Mouse (Mus musculus) midbrain, embryonic 11.5 days (tissue): Measurements from ENCODE around the gene Setdb2. TPM values are rescaled to one million over a fixed set of nuclear protein-coding genes. Genes with fewer than 3 reads are reported as not detected.
"Not testable (repeated sequence)": the region's sequence is repeated elsewhere in the genome, so short reads cannot be mapped to it uniquely, and the experiment has no call there.

ENCODE experiments used
- ATAC-seq: fragments of 200-750 bp; cut with Nextera tagmentation; 2 replicates; pipeline ENCODE4 v1.8.0; 2017; ENCODE audit warnings: moderate TSS enrichment, moderate library complexity; ENCODE audit not compliant: low FRiP score
- DNase-seq: peaks from one replicate; pipeline ENCODE4 v3.0.0; 2015; ENCODE audit warnings: low spot score; ENCODE audit errors: missing footprints
- H3K27ac ChIP-seq: fragments of 300-500 bp; sonication (generic); 2 replicates; pipeline ENCODE4 v1.5.1; 2014; ENCODE audit warnings: low read depth, low read length
- H3K27me3 ChIP-seq: fragments of 300-500 bp; sonication (generic); 2 replicates; pipeline ENCODE4 v1.6.1; 2014; ENCODE audit warnings: mild to moderate bottlenecking, low read length, moderate library complexity, mixed read lengths; ENCODE audit not compliant: control insufficient read depth, insufficient read depth
- H3K36me3 ChIP-seq: fragments of 300-500 bp; sonication (generic); 2 replicates; pipeline ENCODE4 v1.6.1; 2014; ENCODE audit warnings: mild to moderate bottlenecking, low read length, moderate library complexity, mixed read lengths; ENCODE audit not compliant: control insufficient read depth, insufficient read depth
- H3K4me1 ChIP-seq: fragments of 300-500 bp; sonication (generic); 2 replicates; pipeline ENCODE4 v1.6.1; 2014; ENCODE audit warnings: low read length; ENCODE audit not compliant: control insufficient read depth, insufficient read depth
- H3K4me2 ChIP-seq: fragments of 300-500 bp; sonication (generic); 2 replicates; pipeline ENCODE4 v1.6.1; 2014; ENCODE audit warnings: mild to moderate bottlenecking, moderate library complexity
- H3K4me3 ChIP-seq: fragments of 300-500 bp; sonication (generic); 2 replicates; pipeline ENCODE4 v1.5.1; 2014; ENCODE audit warnings: low read depth, low read length
- H3K9ac ChIP-seq: fragments of 300-500 bp; sonication (generic); 2 replicates; pipeline ENCODE4 v1.6.1; 2014; ENCODE audit warnings: low read length
- H3K9me3 ChIP-seq: fragments of 300-500 bp; sonication (generic); 2 replicates; pipeline ENCODE4 v1.6.1; 2016; ENCODE audit warnings: low read length; ENCODE audit not compliant: control insufficient read depth
- WGBS: fragments of 180-500 bp; shearing (Covaris S2); extraction: QIAGEN DNeasy Blood & Tissue Kit; methylation state at CpG from one replicate; pipeline ENCODE4 v1.1.7; 2014; 5-methylcytosine and 5-hydroxymethylcytosine counted together
- polyA plus RNA-seq: library from polyadenylated mRNA; unstranded; fragments of >200 nt; fragmentation: Nextera tagmentation; extraction: Ambion mirVana; gene quantifications from 2 replicates; pipeline ENCODE4 v1.2.1, GENCODE M21; 2014

The Setdb2 gene
- polyA plus RNA-seq, 1 experiment from 2014 or later = 13.7 TPM

DNA sequence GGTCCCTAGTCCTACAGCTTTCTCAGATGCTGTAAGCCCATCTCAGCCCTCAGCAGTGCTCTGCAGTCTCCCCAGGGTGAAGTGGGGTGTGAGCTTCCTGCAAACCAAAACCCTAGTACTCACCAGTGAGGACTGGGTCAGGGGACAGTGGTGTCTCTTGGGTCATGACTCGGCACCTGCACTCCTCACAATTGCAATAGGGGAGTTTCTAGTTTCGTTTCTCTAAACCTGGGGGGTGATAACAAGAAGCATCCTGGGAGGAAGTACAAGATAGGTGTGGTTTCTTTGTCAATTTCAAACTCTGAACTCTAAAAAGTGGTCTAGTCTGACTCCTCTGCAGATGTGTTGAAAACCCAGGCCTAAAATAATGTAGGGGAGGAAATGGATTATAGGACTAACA lies 43.7 kb downstream of the Setdb2 start:
- 75% methylated on average over 2 of the region's 2 CpGs for WGBS

GRCm38 (mm10) chr14:59395281-59395680 lies 45.4 kb downstream of the Setdb2 start, which contains the start of gene Phf11c:
TSS of gene Phf11c (minus strand) at chr14:59395381.
- Histone ChIP-seq H3K36me3 (no peaks in the 10 kb centered on the region), H3K27ac (no peak within 1 kb of the TSS), H3K9me3 (no peaks in the 10 kb centered on the region), H3K4me3 (no peak within 1 kb of the TSS), H3K9ac (no peak within 1 kb of the TSS), H3K4me2 (no peak within 1 kb of the TSS), H3K27me3 (no peaks in the 10 kb centered on the region), H3K4me1 (no peaks in the 10 kb centered on the region)
- no peak for DNase-seq
- no peak for ATAC-seq
- WGBS = 91% methylated on average over 3 of the region's 3 CpGs

More for the DNA sequence above, 43.7 kb downstream of the Setdb2 start:
- no peaks in the 10 kb centered on the region for H3K9me3 ChIP-seq
- no peaks in the 10 kb centered on the region for H3K36me3 ChIP-seq
- no peak for ATAC-seq
- no peak for DNase-seq
- no peak overlapping the region for H3K27ac ChIP-seq
- H3K9ac ChIP-seq = no peak overlapping the region
- H3K4me3 ChIP-seq = no peak overlapping the region
- no peak overlapping the region for H3K4me2 ChIP-seq
- no peaks in the 10 kb centered on the region for H3K4me1 ChIP-seq
- no peaks in the 10 kb centered on the region for H3K27me3 ChIP-seq

GRCm38 (mm10) chr14:59390181-59390580 lies 50.5 kb downstream of the Setdb2 start:
- not testable (repeated sequence) for H3K36me3 ChIP-seq, DNase-seq, H3K27me3 ChIP-seq, H3K9ac ChIP-seq, H3K4me1 ChIP-seq, H3K27ac ChIP-seq, ATAC-seq, H3K4me2 ChIP-seq, H3K4me3 ChIP-seq, H3K9me3 ChIP-seq
- WGBS = 71% methylated on average over 4 of the region's 4 CpGs

DNA sequence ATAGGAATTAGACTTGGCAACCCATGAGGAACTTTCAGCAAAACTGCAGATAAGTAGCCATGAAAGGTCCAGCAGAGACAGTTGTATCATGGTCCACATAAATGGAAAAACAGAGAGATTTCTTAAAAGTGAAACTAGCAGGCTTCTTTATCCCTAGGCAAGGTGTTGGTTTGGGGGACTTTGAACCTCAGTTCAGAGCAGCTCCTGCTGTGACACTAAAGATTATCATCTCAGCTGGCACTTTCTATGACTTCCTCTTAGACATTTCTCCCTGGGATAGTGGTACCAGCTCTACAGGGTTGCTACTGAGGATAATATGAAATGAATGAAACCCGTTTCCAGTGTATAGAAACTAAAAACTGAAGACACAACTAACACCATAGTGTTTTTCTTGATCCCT lies 51.2 kb downstream of the Setdb2 start:
- no peaks in the 10 kb centered on the region for H3K9me3 ChIP-seq
- no peak overlapping the region for H3K4me3 ChIP-seq
- H3K4me2 ChIP-seq = no peak overlapping the region
- WGBS = 64% methylated on average over 1 of the region's 1 CpGs
- no peaks in the 10 kb centered on the region for H3K36me3 ChIP-seq
- DNase-seq (no peak), ATAC-seq (no peak)
- no peak overlapping the region for H3K27ac ChIP-seq
- no peaks in the 10 kb centered on the region for H3K27me3 ChIP-seq
- H3K9ac ChIP-seq = no peak overlapping the region
- H3K4me1 ChIP-seq = no peaks in the 10 kb centered on the region

DNA sequence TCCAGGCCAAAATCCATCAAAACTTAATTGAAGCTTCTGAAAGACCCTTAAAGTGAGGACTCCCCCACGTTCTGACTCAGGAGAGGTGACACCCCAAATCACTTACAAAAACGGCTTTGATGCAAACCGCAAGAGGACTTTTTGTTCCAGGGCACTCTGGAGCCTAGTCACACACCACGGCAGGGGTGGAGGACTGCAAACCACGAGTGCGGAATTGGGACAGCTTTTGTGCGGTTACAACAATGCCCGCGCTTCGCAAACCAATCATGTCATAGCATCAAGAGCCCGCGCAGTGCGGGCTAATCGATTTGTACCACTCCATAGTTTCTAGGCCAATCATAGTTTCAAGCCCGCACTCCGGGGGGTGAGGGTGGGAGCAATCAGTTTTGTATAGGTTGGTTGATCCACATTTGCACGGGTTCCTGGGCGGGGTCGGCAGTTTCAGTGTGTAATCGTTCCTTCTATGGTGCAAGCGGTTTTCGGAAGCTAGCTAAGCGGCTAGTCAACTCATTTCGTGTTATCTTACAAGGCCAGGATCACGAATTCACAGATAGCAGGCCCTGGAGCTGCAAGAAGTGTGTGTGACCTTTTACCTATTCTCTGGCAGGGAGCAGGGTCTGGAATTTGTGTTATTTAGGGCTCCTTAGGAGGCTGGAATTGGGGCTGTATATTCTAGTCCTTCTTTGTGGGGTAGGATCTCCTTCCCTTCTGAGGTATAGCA lies 70.2 kb downstream of the Setdb2 start:
- Histone ChIP-seq H3K9ac (no peak overlapping the region), H3K4me3 (no peak overlapping the region), H3K9me3 (peaks cover 3% of the 10 kb centered on the region; the same call in 1 of the 2 replicates), H3K4me1 (no peaks in the 10 kb centered on the region), H3K36me3 (no peaks in the 10 kb centered on the region), H3K27ac (no peak overlapping the region), H3K27me3 (no peaks in the 10 kb centered on the region), H3K4me2 (no peak overlapping the region)
- 95% methylated on average over 25 of the region's 25 CpGs for WGBS
- DNase-seq (no peak), ATAC-seq (no peak)

DNA sequence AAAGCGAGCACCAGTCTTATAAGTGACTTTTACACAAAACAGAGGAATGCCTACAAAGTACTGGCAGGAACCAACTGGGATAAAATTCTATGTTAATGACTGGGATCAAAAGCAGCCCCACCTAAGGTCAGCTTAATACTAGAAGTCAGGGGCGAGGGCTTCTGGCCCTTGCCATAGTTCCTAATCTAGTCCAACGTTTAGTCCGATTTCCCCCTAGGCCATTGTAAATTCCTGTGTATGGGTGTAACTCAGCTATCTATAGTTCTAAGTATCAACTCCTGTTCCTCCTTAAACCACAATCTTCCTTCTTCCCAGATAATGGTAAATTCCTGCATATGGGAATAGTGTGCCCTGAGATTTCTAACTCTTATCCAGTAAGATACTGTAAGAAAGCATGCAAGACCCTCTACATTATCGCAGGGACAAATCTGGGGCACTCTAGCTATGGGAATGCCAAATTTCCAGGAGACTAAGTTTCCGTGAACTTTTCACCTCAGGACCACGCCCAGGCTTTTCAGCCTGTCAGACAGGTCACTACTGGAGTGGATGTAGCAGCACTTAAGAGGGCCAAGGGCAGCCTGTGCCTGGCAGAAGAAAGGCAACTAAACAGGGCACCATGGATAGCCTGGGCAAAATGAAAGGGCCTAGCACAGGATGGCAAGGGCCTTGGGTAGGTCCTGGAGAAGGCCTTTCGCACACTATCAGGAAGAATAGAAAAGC lies 74.1 kb downstream of the Setdb2 start:
- ATAC-seq = no peak
- H3K4me1 ChIP-seq = no peaks in the 10 kb centered on the region
- 90% methylated on average over 8 of the region's 8 CpGs for WGBS
- H3K4me2 ChIP-seq = no peak overlapping the region
- H3K4me3 ChIP-seq = no peak overlapping the region
- DNase-seq = no peak
- H3K27me3 ChIP-seq = no peaks in the 10 kb centered on the region
- H3K9ac ChIP-seq = no peak overlapping the region
- H3K36me3 ChIP-seq = no peaks in the 10 kb centered on the region
- no peak overlapping the region for H3K27ac ChIP-seq
- H3K9me3 ChIP-seq = peaks cover 3% of the 10 kb centered on the region; the same call in 1 of the 2 replicates

DNA sequence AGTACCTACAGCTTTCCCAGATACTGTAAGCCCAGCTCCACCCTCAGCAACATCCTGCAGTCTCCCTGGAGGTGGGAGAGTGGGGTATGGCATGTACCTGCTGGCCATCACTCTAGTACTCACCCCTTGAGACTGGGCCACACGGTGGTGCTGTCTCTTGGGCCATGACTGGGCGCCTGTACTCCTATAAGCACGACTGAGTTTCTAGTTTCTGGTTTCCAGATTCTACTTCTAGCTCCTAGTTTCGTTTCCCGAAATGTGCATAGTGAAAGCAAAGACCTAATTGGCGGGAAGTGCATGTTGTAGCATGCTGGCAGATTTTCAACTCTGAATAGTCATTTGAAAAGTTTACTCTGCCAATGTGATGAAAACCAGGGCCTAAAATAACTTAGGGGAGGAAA lies 75.4 kb downstream of the Setdb2 start, which contains the start of gene Phf11d:
Phf11d (minus strand) TSS at position 227 of the 401 bp plus-strand sequence.
- no peak for ATAC-seq
- WGBS = 86% methylated on average over 6 of the region's 6 CpGs

More for the DNA sequence above, 75.4 kb downstream of the Setdb2 start, which contains the start of gene Phf11d:
- Histone ChIP-seq H3K4me3 (no peak within 1 kb of the TSS), H3K9ac (no peak within 1 kb of the TSS), H3K4me1 (no peaks in the 10 kb centered on the region), H3K27me3 (no peaks in the 10 kb centered on the region), H3K9me3 (no peaks in the 10 kb centered on the region), H3K36me3 (no peaks in the 10 kb centered on the region), H3K4me2 (no peak within 1 kb of the TSS), H3K27ac (no peak within 1 kb of the TSS)
- DNase-seq = no peak
